Mouse (Mus musculus) testis, adult 10 weeks (tissue): Measurements from ENCODE around the gene Gm3376. TPM values are rescaled to one million over a fixed set of nuclear protein-coding genes. Genes with fewer than 3 reads are reported as not detected.

Experiments
- polyA plus RNA-seq: library from polyadenylated mRNA; stranded (reverse); fragments of 350-450 nt; fragmentation: Illumina TruSeq; extraction: RNeasy Lipid Tissue Mini Kit (QIAGEN cat#74804); gene quantifications from one replicate; pipeline ENCODE4 v1.2.3, GENCODE M21; 2014; ENCODE audit warnings: low read depth, low replicate concordance

Gene Gm3376
- polyA plus RNA-seq = 10.5 TPM

GRCm38 (mm10) chrY:3771373-3771772 is at the start of gene Gm3376:
TSS of gene Gm3376 (plus strand) at chrY:3771673.

